Comparison of ENCODE assay signal across 13 mouse cellular contexts in genomic region chr2:115511612-115512525, GRCm38 (mm10).
DNase-seq lines count a peak whose midpoint lies in the region; ATAC-seq and TF ChIP-seq lines count a peak whose summit lies in the region.
"Had no signal": no experiment of that assay in that cellular context is flagged by ENCODE, and none has a peak within 500 bp of the region (broad histone marks: within the 10 kb centered on the region; RNA-seq: fewer than 3 reads in every experiment).

No protein-coding gene starts in this region.

- DNase-seq in forebrain, embryonic 10.5 days (ENCODE audit: extremely low spot score, low spot score): no peak
- DNase-seq in midbrain, embryonic 11.5 days (ENCODE audit: low spot score, missing footprints): peak; percentile 85
- no peak for DNase-seq in midbrain, postnatal 0 days (ENCODE audit: low spot score)
- DNase-seq in kidney, postnatal 14 days: peak; percentile 52
- no peak for DNase-seq in natural killer cell, adult 2 months (ENCODE audit: low spot score in 2 of 2)
- no peak for DNase-seq in gastrocnemius, adult 8-10 months (ENCODE audit: low spot score in 2 of 2)
- DNase-seq in c-Kit-positive CD71-positive TER-119-positive erythroid progenitor cells, embryonic 14.5 days (ENCODE audit: low spot score): no peak
- DNase-seq: cerebellum, postnatal 25 days; retina, postnatal 1 day had no signal

- H3K27me3 ChIP-seq in forebrain, embryonic 16.5 days (replicated peaks; ENCODE audit: control insufficient read depth, insufficient read depth, low read length): no peaks in the 10 kb centered on the region
- H3K27me3 ChIP-seq in forebrain, embryonic 10.5 days (ENCODE audit: poor library complexity, severe bottlenecking): peaks cover 31% of the 10 kb centered on the region
- no peaks in the 10 kb centered on the region for H3K27me3 ChIP-seq in midbrain, embryonic 11.5 days (ENCODE audit: control insufficient read depth, insufficient read depth, low read length)
- no peaks in the 10 kb centered on the region for H3K27me3 ChIP-seq in midbrain, postnatal 0 days (ENCODE audit: insufficient read depth, low read length)

- ATAC-seq in forebrain, embryonic 16.5 days: no peak
- ATAC-seq in midbrain, embryonic 11.5 days (ENCODE audit: low FRiP score): no peak
- ATAC-seq in midbrain, postnatal 0 days (ENCODE audit: low FRiP score): no peak
- ATAC-seq: activated CD4-positive, CD25-positive, alpha-beta regulatory T cell, adult 4 months; lung, postnatal 0 days had no signal

- peak overlapping the region; percentile 42; the same call in 1 of the 2 replicates for H3K27ac ChIP-seq in forebrain, embryonic 16.5 days (ENCODE audit: low read length)
- H3K27ac ChIP-seq in forebrain, embryonic 10.5 days: no peak overlapping the region
- H3K27ac ChIP-seq in midbrain, embryonic 11.5 days (ENCODE audit: low read depth, low read length): no peak overlapping the region
- no peak overlapping the region for H3K27ac ChIP-seq in midbrain, postnatal 0 days (ENCODE audit: low read depth, low read length)
- H3K27ac ChIP-seq: midbrain, embryonic 10.5 days had no signal

- H3K9ac ChIP-seq in forebrain, embryonic 16.5 days (replicated peaks; ENCODE audit: low read depth, low read length): 0 out of 2 replicates have a peak overlapping the region, but pooled peaks have one; percentile 22
- no peak overlapping the region for H3K9ac ChIP-seq in midbrain, embryonic 11.5 days (ENCODE audit: low read length)
- H3K9ac ChIP-seq in midbrain, postnatal 0 days (replicated peaks; ENCODE audit: low read length, poor library complexity, severe bottlenecking): no peak overlapping the region

- no peak for TF ChIP-seq CTCF in midbrain, postnatal 0 days (IDR thresholded peaks at IDR 0.05)

- no peaks in the 10 kb centered on the region for H3K9me3 ChIP-seq in forebrain, embryonic 16.5 days (ENCODE audit: control insufficient read depth, low read length)
- no peaks in the 10 kb centered on the region for H3K9me3 ChIP-seq in forebrain, embryonic 10.5 days
- no peaks in the 10 kb centered on the region for H3K9me3 ChIP-seq in midbrain, embryonic 11.5 days (ENCODE audit: control insufficient read depth, low read length)
- H3K9me3 ChIP-seq in midbrain, postnatal 0 days (ENCODE audit: low read length): no peaks in the 10 kb centered on the region
- H3K9me3 ChIP-seq: midbrain, embryonic 10.5 days had no signal

- H3K36me3 ChIP-seq in forebrain, embryonic 16.5 days (ENCODE audit: control insufficient read depth, insufficient read depth): no peaks in the 10 kb centered on the region
- no peaks in the 10 kb centered on the region for H3K36me3 ChIP-seq in forebrain, embryonic 10.5 days (replicated peaks)
- no peaks in the 10 kb centered on the region for H3K36me3 ChIP-seq in midbrain, embryonic 11.5 days (ENCODE audit: control insufficient read depth, insufficient read depth, low read length)
- H3K36me3 ChIP-seq in midbrain, postnatal 0 days (ENCODE audit: insufficient read depth, low read length): no peaks in the 10 kb centered on the region
- H3K36me3 ChIP-seq: midbrain, embryonic 10.5 days had no signal

- WGBS in forebrain, embryonic 16.5 days: 46% methylated on average over 14 of the region's 14 CpGs
- 63% methylated on average over 14 of the region's 14 CpGs for WGBS in forebrain, embryonic 10.5 days
- WGBS in midbrain, embryonic 11.5 days: 75% methylated on average over 14 of the region's 14 CpGs
- WGBS in midbrain, postnatal 0 days: 79% methylated on average over 14 of the region's 14 CpGs

- H3K4me2 ChIP-seq in forebrain, embryonic 16.5 days (ENCODE audit: low read length): peak overlapping the region; percentile 16
- no peak overlapping the region for H3K4me2 ChIP-seq in midbrain, embryonic 11.5 days
- H3K4me2 ChIP-seq in midbrain, postnatal 0 days (ENCODE audit: low read depth, low read length, poor library complexity, severe bottlenecking): no peak overlapping the region

- no peak overlapping the region for H3K4me3 ChIP-seq in forebrain, embryonic 16.5 days (replicated peaks; ENCODE audit: low read length)
- H3K4me3 ChIP-seq in forebrain, embryonic 10.5 days: no peak overlapping the region
- H3K4me3 ChIP-seq in midbrain, embryonic 11.5 days (ENCODE audit: low read depth, low read length): no peak overlapping the region
- H3K4me3 ChIP-seq in midbrain, postnatal 0 days (ENCODE audit: low read depth, low read length): no peak overlapping the region
- H3K4me3 ChIP-seq: midbrain, embryonic 10.5 days had no signal

- peaks cover 5% of the 10 kb centered on the region for H3K4me1 ChIP-seq in forebrain, embryonic 16.5 days (replicated peaks; ENCODE audit: control insufficient read depth, insufficient read depth, low read length)
- peaks cover 48% of the 10 kb centered on the region for H3K4me1 ChIP-seq in forebrain, embryonic 10.5 days
- peaks cover 2% of the 10 kb centered on the region; the same call in 1 of the 2 replicates for H3K4me1 ChIP-seq in midbrain, embryonic 11.5 days (ENCODE audit: control insufficient read depth, insufficient read depth, low read length)
- no peaks in the 10 kb centered on the region for H3K4me1 ChIP-seq in midbrain, postnatal 0 days (ENCODE audit: insufficient read depth, low read length)

Comparison
In these comparisons a context has a peak if more than half of its experiments do, and no peak if none do; other contexts are left out.
1. DNase-seq: peak in midbrain, embryonic 11.5 days (single experiment) and kidney, postnatal 14 days (single experiment); none in forebrain, embryonic 10.5 days (single experiment), midbrain, postnatal 0 days (single experiment), natural killer cell, adult 2 months (0 of 2), gastrocnemius, adult 8-10 months (0 of 2) and c-Kit-positive CD71-positive TER-119-positive erythroid progenitor cells, embryonic 14.5 days (single experiment).